Mouse (Mus musculus) erythroblast, adult 5-6 weeks (primary cell): ENCODE results near the gene Arhgef28. TPM values are rescaled to one million over a fixed set of nuclear protein-coding genes. Genes with fewer than 3 reads are reported as not detected.
A peak's percentile ranks its signal among the peaks of the same experiment; 100 is the strongest.

Source experiments
- ATAC-seq: replicated peaks from 2 replicates; pipeline ENCODE4 v1.8.0; 2016; ENCODE audit warnings: moderate number of reproducible peaks, mild to moderate bottlenecking, moderate TSS enrichment, inconsistent platforms; ENCODE audit not compliant: poor library complexity, low FRiP score, severe bottlenecking
- total RNA-seq, 2 experiments: library from RNA; stranded (forward) in 1 of 2; stranded (reverse) in 1 of 2; fragments of 150-400 nt in 1 of 2; fragments of 200-764, 138-1000 nt in 1 of 2; gene quantifications; 2 replicates each; pipeline versions ENCODE4 v1.2.3 to v1.2.4; 2015 to 2017; ENCODE audit warnings: low replicate concordance in 2 of 2

The Arhgef28 gene
- total RNA-seq, 2 experiments from 2014 or later = 0.51 TPM; not detected in 1

GRCm38 (mm10) chr13:97941909-97942680 is 264.1 kb downstream of the Arhgef28 start:
- ATAC-seq = no peak

- no peak for ATAC-seq
Measured at GRCm38 (mm10) chr13:97941099-97941498, 265.1 kb downstream of the Arhgef28 start.

- ATAC-seq = no peak
Measured at GRCm38 (mm10) chr13:97939433-97940160, 266.6 kb downstream of the Arhgef28 start.

- peak; percentile 87 for ATAC-seq
Measured at GRCm38 (mm10) chr13:97938596-97939297, 267.5 kb downstream of the Arhgef28 start.

- ATAC-seq = 0 out of 2 replicates have a peak, but pooled peaks have one; percentile 55
Measured at GRCm38 (mm10) chr13:97937919-97938318, 268.3 kb downstream of the Arhgef28 start.

GRCm38 (mm10) chr13:97928135-97928497 is 278.1 kb downstream of the Arhgef28 start:
- ATAC-seq = no peak

GRCm38 (mm10) chr13:97927376-97928134 is 278.7 kb downstream of the Arhgef28 start:
- ATAC-seq = no peak

GRCm38 (mm10) chr13:97926371-97926770 is 279.9 kb downstream of the Arhgef28 start:
- no peak for ATAC-seq

GRCm38 (mm10) chr13:97923009-97923408 is 283.2 kb downstream of the Arhgef28 start:
- no peak for ATAC-seq

- ATAC-seq = no peak
Measured at GRCm38 (mm10) chr13:97919590-97919989, 286.6 kb downstream of the Arhgef28 start.

- ATAC-seq = no peak
Measured at GRCm38 (mm10) chr13:97918117-97918900, 287.9 kb downstream of the Arhgef28 start.

GRCm38 (mm10) chr13:97911013-97911412 is 295.2 kb downstream of the Arhgef28 start:
- no peak for ATAC-seq

GRCm38 (mm10) chr13:97902821-97903220 is 303.4 kb downstream of the Arhgef28 start:
- ATAC-seq = no peak

- ATAC-seq = no peak
Measured at GRCm38 (mm10) chr13:97900380-97900758, 305.9 kb downstream of the Arhgef28 start.

GRCm38 (mm10) chr13:97899604-97900379 is 306.4 kb downstream of the Arhgef28 start:
- no peak for ATAC-seq

- ATAC-seq = no peak
Measured at GRCm38 (mm10) chr13:97898590-97898989, 307.6 kb downstream of the Arhgef28 start.

GRCm38 (mm10) chr13:97893031-97893825 is 313.0 kb downstream of the Arhgef28 start:
- ATAC-seq = no peak
